Mouse (Mus musculus): Measurements from ENCODE around the gene Olfr503.
A peak's percentile ranks its signal among the peaks of the same experiment; 100 is the strongest.
"Not testable (repeated sequence)": the region's sequence is repeated elsewhere in the genome, so short reads cannot be mapped to it uniquely, and the experiment has no call there.

Gene Olfr503

GRCm38 (mm10) chr7:108544227-108544626, at the start of gene Olfr503:
Gene Olfr503 (plus strand): TSS chr7:108544527.
- not testable (repeated sequence) for DNase-seq (ENCODE audit: low read depth, low spot score)

- DNase-seq (ENCODE audit: low read depth, low spot score), result no peak
Observed at GRCm38 (mm10) chr7:108524965-108525364, 19.4 kb upstream of the Olfr503 start, which contains the start of gene Olfr502. Gene Olfr502 (minus strand): TSS chr7:108525065.

DNA sequence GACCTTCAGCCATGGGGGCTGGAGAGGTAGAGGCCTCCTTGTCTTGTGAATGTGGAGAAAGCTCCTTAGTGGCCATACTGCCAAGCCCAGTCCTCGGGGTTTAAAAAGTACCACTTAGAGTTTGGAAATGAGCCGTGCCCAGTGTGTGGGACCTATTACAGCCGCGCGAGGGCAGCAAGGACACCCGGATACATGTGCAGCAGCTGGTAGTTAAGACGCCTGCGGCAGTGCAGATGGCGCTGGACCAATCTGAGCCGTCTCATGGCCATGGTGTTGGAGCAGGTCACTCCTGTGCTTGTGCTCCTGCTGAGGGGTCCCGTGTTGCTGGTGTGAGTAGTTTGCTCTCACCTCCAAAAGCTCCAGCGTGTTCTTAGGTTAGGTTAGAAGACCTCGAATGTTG, 1.9 kb upstream of the Olfr503 start:
- DNase-seq (ENCODE audit: low read depth, low spot score), result peak; percentile 11

GRCm38 (mm10) chr7:108565693-108566092, 21.4 kb downstream of the Olfr503 start, which contains the start of gene Olfr504:
Gene Olfr504 (minus strand): TSS chr7:108565793.
- no peak for DNase-seq (ENCODE audit: low read depth, low spot score)

GRCm38 (mm10) chr7:108589797-108590196, 45.5 kb downstream of the Olfr503 start:
- DNase-seq (ENCODE audit: low read depth, low spot score), result no peak
